Mouse (Mus musculus) R1 (cell line): ENCODE results near the gene Bicdl1.
A peak's percentile ranks its signal among the peaks of the same experiment; 100 is the strongest.

Experiments used
- DNase-seq: peaks from one replicate; pipeline ENCODE4 v3.0.0-alpha.2; 2018; ENCODE audit warnings: low read depth, low spot score

Gene Bicdl1

GRCm38 (mm10) chr5:115669974-115670373 is 61.4 kb downstream of the Bicdl1 start:
- DNase-seq, result no peak

- no peak for DNase-seq
These were observed 62.4 kb downstream of the Bicdl1 start for GRCm38 (mm10) chr5:115668986-115669385.

DNA sequence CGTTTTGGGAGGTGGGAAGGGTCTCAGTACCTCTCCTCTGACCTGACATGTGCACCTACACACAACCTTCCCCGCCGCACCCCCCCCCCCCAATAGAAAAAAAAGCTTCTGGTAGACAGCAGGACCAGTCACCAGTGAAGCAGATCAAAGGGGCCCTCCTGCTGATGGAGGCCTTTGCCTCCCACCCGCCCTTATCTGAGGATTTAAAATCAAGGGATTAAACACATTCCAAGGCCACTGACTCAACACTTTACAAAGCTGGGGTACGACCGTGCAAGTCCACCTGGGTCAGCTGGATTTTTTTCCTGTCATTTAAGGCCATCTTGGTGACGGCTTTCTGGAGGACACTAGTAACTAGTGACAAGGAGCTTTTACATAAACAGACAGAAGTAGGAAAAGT is 63.5 kb downstream of the Bicdl1 start:
- DNase-seq, result peak; percentile 33

- no peak for DNase-seq
These were observed 64.2 kb downstream of the Bicdl1 start for GRCm38 (mm10) chr5:115667210-115667609.

- DNase-seq, result no peak
These were observed 64.9 kb downstream of the Bicdl1 start for GRCm38 (mm10) chr5:115666366-115667065.

DNA sequence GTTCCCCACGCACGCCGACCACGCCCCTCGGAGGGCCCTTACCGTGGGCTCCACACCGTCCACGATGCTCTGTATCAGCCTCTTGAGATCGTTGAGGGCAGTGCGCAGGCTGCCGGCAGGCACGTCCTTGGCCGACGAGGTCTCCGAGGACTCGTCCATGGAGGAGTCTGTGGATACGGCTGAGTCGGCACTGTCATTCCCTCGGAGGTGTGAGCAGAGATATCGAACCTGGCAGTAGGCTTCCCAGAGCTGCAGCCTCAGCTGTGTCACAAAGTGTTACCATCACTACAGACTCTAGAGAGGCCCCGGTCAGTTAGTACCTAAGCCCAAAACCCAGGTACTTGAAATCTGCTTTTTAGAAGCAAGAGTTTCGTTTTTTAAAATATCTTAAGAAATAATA is 68.8 kb downstream of the Bicdl1 start:
- DNase-seq, result no peak

GRCm38 (mm10) chr5:115658352-115658751 is 73.1 kb downstream of the Bicdl1 start:
- DNase-seq, result no peak

- no peak for DNase-seq
These were observed 74.2 kb downstream of the Bicdl1 start for GRCm38 (mm10) chr5:115657234-115657633.

DNA sequence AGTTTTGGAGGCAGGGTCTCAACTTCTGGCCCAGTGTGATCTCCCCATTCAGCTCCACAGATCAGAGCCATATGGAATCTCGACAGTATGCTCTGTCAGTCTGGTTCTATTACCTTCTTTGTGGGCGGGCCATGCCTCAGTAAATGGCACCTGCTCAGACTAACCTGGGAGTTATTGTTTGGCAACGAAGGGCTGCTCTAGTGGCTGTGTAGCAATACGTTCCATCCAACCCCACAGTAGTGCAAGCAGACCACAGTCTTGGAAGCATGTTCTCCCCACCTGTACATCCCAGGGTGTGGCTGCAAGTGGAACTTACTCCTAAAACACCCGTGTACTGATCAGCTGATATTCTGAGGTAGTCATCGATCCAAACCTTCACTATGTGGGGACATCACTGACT is 74.7 kb downstream of the Bicdl1 start:
- no peak for DNase-seq

GRCm38 (mm10) chr5:115653776-115654175 is 77.6 kb downstream of the Bicdl1 start:
- DNase-seq, result peak; percentile 37

GRCm38 (mm10) chr5:115652681-115653575 is 78.5 kb downstream of the Bicdl1 start:
- DNase-seq, result peak; percentile 100

GRCm38 (mm10) chr5:115651821-115652220 is 79.6 kb downstream of the Bicdl1 start:
- DNase-seq, result no peak

GRCm38 (mm10) chr5:115650885-115651284 is 80.5 kb downstream of the Bicdl1 start:
- DNase-seq, result no peak

- no peak for DNase-seq
These were observed 81.7 kb downstream of the Bicdl1 start for GRCm38 (mm10) chr5:115649699-115650098.

DNA sequence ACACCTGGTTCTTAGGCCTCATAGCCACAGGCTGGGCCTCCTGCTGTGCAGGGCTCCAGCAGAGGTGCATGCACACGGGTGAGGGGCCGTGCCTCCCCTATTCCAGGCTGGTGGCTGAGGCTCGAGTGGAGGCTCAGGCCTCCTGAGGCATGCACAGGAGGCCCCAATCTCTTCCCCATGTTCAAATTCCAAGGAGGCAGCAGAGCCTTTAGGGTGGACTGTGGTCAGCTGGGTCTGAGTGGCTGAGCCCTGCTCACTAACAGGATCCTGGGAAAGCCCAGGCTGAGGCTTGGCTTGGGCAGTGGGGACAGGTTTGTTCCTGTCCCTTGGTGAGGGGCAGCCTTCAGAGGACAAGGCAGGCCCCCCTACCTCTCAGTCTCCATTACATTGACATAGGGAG is 82.5 kb downstream of the Bicdl1 start:
- DNase-seq, result no peak

DNA sequence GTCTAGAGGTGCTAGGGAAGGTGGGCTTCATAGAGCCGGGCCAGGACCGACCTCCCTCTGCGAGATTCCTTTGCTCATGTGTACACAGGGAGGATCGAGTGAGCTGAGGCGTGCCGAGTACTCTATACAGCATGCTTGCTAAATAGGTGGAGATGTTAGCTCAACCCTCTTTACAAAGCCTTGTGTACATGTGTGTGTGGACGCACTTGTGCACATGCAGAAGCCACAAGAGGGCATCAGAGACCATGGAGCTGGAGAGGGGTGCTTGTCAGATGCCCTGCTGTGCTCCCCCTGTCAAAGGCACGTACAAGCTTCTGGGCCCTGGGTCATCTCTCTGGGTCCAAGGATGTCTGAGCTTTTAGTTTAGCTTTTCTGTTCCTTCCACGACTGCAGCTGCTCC is 87.2 kb downstream of the Bicdl1 start:
- no peak for DNase-seq

DNA sequence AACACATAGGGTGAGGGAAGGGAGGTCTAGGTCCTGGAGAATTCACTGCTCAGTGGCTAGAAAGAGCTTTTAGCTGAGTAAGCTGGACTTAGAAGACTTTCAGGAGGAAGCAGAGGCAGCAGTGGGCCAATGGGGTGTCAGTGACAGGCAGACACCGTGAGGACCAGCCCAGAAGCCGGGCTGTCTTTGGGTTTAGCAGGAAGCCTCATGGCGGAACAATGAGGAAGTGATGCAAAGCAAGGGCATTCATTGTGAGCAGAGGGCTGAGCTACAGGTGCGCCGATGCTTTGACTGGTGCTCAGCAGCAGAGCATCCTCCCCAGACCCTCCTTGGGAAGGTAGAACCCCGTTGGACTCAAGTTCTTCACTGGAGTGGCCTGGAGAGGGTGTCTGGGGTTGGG is 95.9 kb downstream of the Bicdl1 start:
- DNase-seq, result no peak

DNA sequence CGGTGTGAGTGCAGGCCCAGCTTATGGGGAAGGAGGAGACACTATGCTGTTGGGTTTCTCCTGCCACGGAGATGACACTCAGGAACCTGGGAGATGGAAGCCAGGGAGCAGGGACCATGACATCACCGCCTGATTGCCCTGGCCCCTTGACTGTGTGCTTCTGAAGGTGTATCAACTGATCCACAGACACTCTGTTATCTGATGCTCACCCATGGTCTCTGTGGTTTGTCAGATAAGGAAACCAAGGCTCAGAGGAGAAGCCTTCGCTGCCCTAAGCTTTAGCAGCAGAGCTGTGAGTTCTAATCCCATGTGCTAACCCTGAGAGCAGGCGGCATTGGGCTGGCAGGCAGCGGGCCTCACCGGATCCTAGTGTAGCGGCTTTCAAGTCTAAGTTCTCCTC is 97.4 kb downstream of the Bicdl1 start:
- no peak for DNase-seq

- DNase-seq, result no peak
These were observed 98.4 kb downstream of the Bicdl1 start for GRCm38 (mm10) chr5:115633060-115633459.

GRCm38 (mm10) chr5:115632358-115632714 is 99.1 kb downstream of the Bicdl1 start:
- DNase-seq, result peak; percentile 66

- peak; percentile 89 for DNase-seq
These were observed 99.7 kb downstream of the Bicdl1 start, which contains the start of gene Rab35 for GRCm38 (mm10) chr5:115631505-115632357. TSS of gene Rab35 (plus strand) at chr5:115631908.

- peak; percentile 75 for DNase-seq
These were observed 101.1 kb downstream of the Bicdl1 start for GRCm38 (mm10) chr5:115630291-115630690.
